Mouse (Mus musculus): ENCODE results near the gene Shisa4.

DNA sequence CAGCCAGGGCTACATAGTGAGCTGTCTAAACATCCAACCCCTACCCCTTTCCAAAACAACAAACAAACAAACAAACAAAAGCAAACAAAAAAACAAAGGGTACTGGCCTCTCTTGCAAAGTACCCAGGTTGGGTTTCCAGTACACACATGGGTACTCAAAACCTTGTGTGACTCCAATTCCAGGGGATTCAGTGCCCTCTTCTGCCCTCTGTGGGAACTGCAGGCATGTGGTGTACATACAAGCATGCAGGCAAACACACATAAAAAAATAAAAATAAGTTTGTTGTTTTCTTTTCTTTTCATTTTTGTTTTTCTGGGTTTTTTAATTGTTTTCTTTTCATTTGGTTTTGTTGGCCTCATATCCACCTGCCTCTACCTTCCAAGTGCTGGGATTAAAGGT lies 12.9 kb downstream of the Shisa4 start:
- TF ChIP-seq CTCF (IDR thresholded peaks at IDR 0.05; ENCODE audit: low read depth, low read length) (no peak), POLR2A (IDR thresholded peaks at IDR 0.05; ENCODE audit: extremely low read depth, insufficient read depth, low read length) (no peak)
